In genomic region chr1:34076701-34077421, GRCm38 (mm10) we compare ENCODE assay signal across 8 mouse cellular contexts.
DNase-seq lines count a peak whose midpoint lies in the region; ATAC-seq and TF ChIP-seq lines count a peak whose summit lies in the region.
"Had no signal": no experiment of that assay in that cellular context is flagged by ENCODE, and none has a peak within 500 bp of the region (broad histone marks: within the 10 kb centered on the region; RNA-seq: fewer than 3 reads in every experiment).

No protein-coding gene starts in this region.

- no peak for DNase-seq in lung, adult 2 months
- no peak for DNase-seq in lung, postnatal 4 days
- no peak for DNase-seq in liver, embryonic 13.5 days
- DNase-seq in stomach, postnatal 0 days (ENCODE audit: low spot score), result peak; percentile 47
- DNase-seq in spleen, adult 18-20 months, result no peak
- DNase-seq in right cerebral cortex, postnatal 36 days (ENCODE audit: low spot score in 2 of 2), result no peak
- DNase-seq: kidney, postnatal 10 days had no signal

- TF ChIP-seq EP300 in stomach, postnatal 0 days (optimal IDR thresholded peaks at IDR 0.05), result no peak

- H3K9ac ChIP-seq in forebrain, embryonic 12.5 days, result no peak overlapping the region
- no peak overlapping the region for H3K9ac ChIP-seq in liver, embryonic 13.5 days
- no peak overlapping the region; the same call in 1 of the 2 replicates for H3K9ac ChIP-seq in stomach, postnatal 0 days (ENCODE audit: low read length)

- H3K4me3 ChIP-seq in lung, adult 2 months (replicated peaks; ENCODE audit: extremely low read depth, low read depth, low read length), result peak overlapping the region; percentile 11
- no peak overlapping the region for H3K4me3 ChIP-seq in forebrain, embryonic 12.5 days (replicated peaks)
- 0 out of 2 replicates have a peak overlapping the region, but pooled peaks have one; percentile 12 for H3K4me3 ChIP-seq in liver, embryonic 13.5 days (replicated peaks)
- 0 out of 2 replicates have a peak overlapping the region, but pooled peaks have one; percentile 4 for H3K4me3 ChIP-seq in stomach, postnatal 0 days (ENCODE audit: low read depth, low read length)

- H3K4me1 ChIP-seq in lung, adult 2 months (ENCODE audit: control insufficient read depth, insufficient read depth, low read length), result peaks cover 2% of the 10 kb centered on the region; the same call in 1 of the 2 replicates
- H3K4me1 ChIP-seq in forebrain, embryonic 12.5 days, result peaks cover 29% of the 10 kb centered on the region
- peaks cover 8% of the 10 kb centered on the region; the same call in 1 of the 2 replicates for H3K4me1 ChIP-seq in liver, embryonic 13.5 days (replicated peaks)
- H3K4me1 ChIP-seq in stomach, postnatal 0 days (replicated peaks; ENCODE audit: control insufficient read depth, insufficient read depth), result peaks cover 4% of the 10 kb centered on the region; the same call in 1 of the 2 replicates

- 12% methylated on average over 12 of the region's 12 CpGs for WGBS in lung, adult 2 months
- WGBS in forebrain, embryonic 12.5 days, result 9% methylated on average over 12 of the region's 12 CpGs
- 9% methylated on average over 12 of the region's 12 CpGs for WGBS in liver, embryonic 13.5 days (ENCODE audit: insufficient replicate concordance)
- 7% methylated on average over 12 of the region's 12 CpGs for WGBS in stomach, postnatal 0 days

- H3K27me3 ChIP-seq in forebrain, embryonic 12.5 days, result no peaks in the 10 kb centered on the region
- H3K27me3 ChIP-seq in liver, embryonic 13.5 days, result no peaks in the 10 kb centered on the region
- no peaks in the 10 kb centered on the region for H3K27me3 ChIP-seq in stomach, postnatal 0 days (ENCODE audit: control insufficient read depth, insufficient read depth, low read length)

- TF ChIP-seq CTCF in lung, adult 2 months (IDR thresholded peaks at IDR 0.05; ENCODE audit: insufficient read depth, low read length), result no peak
- TF ChIP-seq CTCF in stomach, postnatal 0 days (IDR thresholded peaks at IDR 0.05; ENCODE audit: low read depth), result no peak

- H3K36me3 ChIP-seq in forebrain, embryonic 12.5 days (replicated peaks), result no peaks in the 10 kb centered on the region
- no peaks in the 10 kb centered on the region for H3K36me3 ChIP-seq in liver, embryonic 13.5 days
- H3K36me3 ChIP-seq in stomach, postnatal 0 days (ENCODE audit: control insufficient read depth, insufficient read depth, low read length), result no peaks in the 10 kb centered on the region

- no peak for TF ChIP-seq POLR2A in lung, adult 2 months (IDR thresholded peaks at IDR 0.05; ENCODE audit: borderline replicate concordance, extremely low read depth, low read depth, low read length)

- no peak for ATAC-seq in forebrain, embryonic 12.5 days (ENCODE audit: low FRiP score)
- ATAC-seq in liver, embryonic 13.5 days (ENCODE audit: low read depth), result 0 out of 2 replicates have a peak, but pooled peaks have one; percentile 23
- ATAC-seq in stomach, postnatal 0 days (ENCODE audit: low FRiP score, low TSS enrichment), result peak; percentile 89

- H3K9me3 ChIP-seq in forebrain, embryonic 12.5 days, result no peaks in the 10 kb centered on the region
- H3K9me3 ChIP-seq in liver, embryonic 13.5 days (replicated peaks), result no peaks in the 10 kb centered on the region
- no peaks in the 10 kb centered on the region for H3K9me3 ChIP-seq in stomach, postnatal 0 days (ENCODE audit: control insufficient read depth, low read length)

- peak overlapping the region; percentile 27 for H3K4me2 ChIP-seq in forebrain, embryonic 12.5 days
- no peak overlapping the region for H3K4me2 ChIP-seq in liver, embryonic 13.5 days
- peak overlapping the region; percentile 38 for H3K4me2 ChIP-seq in stomach, postnatal 0 days (replicated peaks; ENCODE audit: low read depth)

- no peak overlapping the region for H3K27ac ChIP-seq in forebrain, embryonic 12.5 days
- H3K27ac ChIP-seq in liver, embryonic 13.5 days, result no peak overlapping the region
- H3K27ac ChIP-seq in stomach, postnatal 0 days (replicated peaks), result no peak overlapping the region
